Mouse (Mus musculus): ENCODE data around the gene Fam178b.

GRCm38 (mm10) chr1:36534595-36535058, 148.4 kb downstream of the Fam178b start:
- TF ChIP-seq CTCF (IDR thresholded peaks at IDR 0.05; ENCODE audit: low read depth) (no peak), EP300 (IDR thresholded peaks at IDR 0.05; ENCODE audit: low read depth) (no peak)
